Mouse (Mus musculus) bone marrow, adult 2 months (tissue): ENCODE results near the gene Anxa9. TPM values are rescaled to one million over a fixed set of nuclear protein-coding genes. Genes with fewer than 3 reads are reported as not detected.

ENCODE experiments used
- H3K27ac ChIP-seq: fragments of 200-500 bp; 2 replicates; pipeline ENCODE4 v1.5.1; 2012; ENCODE audit warnings: low read depth, mild to moderate bottlenecking, control low read depth, inconsistent platforms, low read length; ENCODE audit not compliant: control insufficient read depth, poor library complexity, insufficient read depth
- H3K4me1 ChIP-seq: fragments of 200-500 bp; 2 replicates; pipeline ENCODE4 v1.6.1; 2011; ENCODE audit warnings: low read length; ENCODE audit not compliant: control insufficient read depth, insufficient read depth
- H3K4me3 ChIP-seq: fragments of 200-500 bp; replicated peaks from 2 replicates; pipeline ENCODE3; 2011; ENCODE audit warnings: mild to moderate bottlenecking, low read depth, low read length, control low read depth; ENCODE audit not compliant: control insufficient read depth
- CTCF ChIP-seq: fragments of 200-500 bp; IDR thresholded peaks from 2 replicates; pipeline ENCODE4 v1.5.1; 2011; ENCODE audit warnings: low read length, control low read depth; ENCODE audit not compliant: control insufficient read depth, insufficient read depth
- POLR2A ChIP-seq: fragments of 200-500 bp; IDR thresholded peaks from 2 replicates; pipeline ENCODE4 v1.6.1; 2011; ENCODE audit warnings: low read depth, mild to moderate bottlenecking, control low read depth, low read length, borderline replicate concordance; ENCODE audit not compliant: control insufficient read depth
- WGBS: fragments of 180-500 bp; shearing (Covaris S2); methylation state at CpG from one replicate; pipeline ENCODE4 v1.1.7; 2018; 5-methylcytosine and 5-hydroxymethylcytosine counted together
- polyA plus RNA-seq: library from polyadenylated mRNA; stranded (reverse); fragments of >200 nt; gene quantifications from 2 replicates; pipeline ENCODE4 v1.2.4, GENCODE M21; 2011; ENCODE audit warnings: low replicate concordance; ENCODE audit not compliant: missing spikeins, insufficient read depth, insufficient read length

Gene Anxa9
- polyA plus RNA-seq, 1 experiment, result 4.3 TPM

DNA sequence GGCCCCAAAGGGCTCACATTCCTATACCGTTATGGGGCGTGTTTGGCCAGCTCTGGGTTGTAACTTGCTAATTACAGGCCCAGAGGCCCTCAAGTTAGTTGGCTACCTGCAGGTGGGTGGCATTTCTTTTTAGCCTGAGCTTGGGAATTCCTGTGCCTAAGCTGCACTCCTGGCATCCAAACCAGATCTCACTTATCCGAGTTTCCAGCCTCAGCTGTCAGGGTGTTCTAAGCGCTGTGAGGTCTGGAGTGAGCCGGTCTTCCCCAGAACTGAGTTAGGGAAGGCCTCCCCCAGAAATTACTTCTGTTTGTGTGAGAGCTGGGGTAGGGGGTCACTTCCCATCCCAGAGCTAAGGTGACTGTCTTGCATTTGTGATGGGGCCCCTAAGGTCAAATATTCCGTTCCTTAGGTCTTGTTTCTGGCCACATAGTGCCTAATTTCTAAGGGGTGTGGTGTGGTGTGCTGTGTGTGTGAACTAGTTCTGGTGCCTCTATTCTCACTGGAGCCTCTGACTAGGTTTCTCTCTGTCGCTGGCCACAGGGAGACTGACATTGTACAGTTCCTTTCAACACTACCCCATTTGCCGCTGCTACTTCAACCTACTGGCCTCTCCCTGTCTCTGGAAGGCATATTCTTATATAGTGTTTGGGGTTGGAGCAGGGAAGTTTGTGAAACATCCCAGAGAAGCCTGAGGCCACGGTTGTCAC, 9.0 kb upstream of the Anxa9 start:
- no peak for TF ChIP-seq CTCF
- TF ChIP-seq POLR2A, result no peak
- WGBS, result 6% methylated on average over 9 of the region's 9 CpGs
- H3K27ac ChIP-seq, result peak overlapping the region; percentile 96
- peaks cover 12% of the 10 kb centered on the region; the same call in 1 of the 2 replicates for H3K4me1 ChIP-seq
- peak overlapping the region; percentile 90 for H3K4me3 ChIP-seq

DNA sequence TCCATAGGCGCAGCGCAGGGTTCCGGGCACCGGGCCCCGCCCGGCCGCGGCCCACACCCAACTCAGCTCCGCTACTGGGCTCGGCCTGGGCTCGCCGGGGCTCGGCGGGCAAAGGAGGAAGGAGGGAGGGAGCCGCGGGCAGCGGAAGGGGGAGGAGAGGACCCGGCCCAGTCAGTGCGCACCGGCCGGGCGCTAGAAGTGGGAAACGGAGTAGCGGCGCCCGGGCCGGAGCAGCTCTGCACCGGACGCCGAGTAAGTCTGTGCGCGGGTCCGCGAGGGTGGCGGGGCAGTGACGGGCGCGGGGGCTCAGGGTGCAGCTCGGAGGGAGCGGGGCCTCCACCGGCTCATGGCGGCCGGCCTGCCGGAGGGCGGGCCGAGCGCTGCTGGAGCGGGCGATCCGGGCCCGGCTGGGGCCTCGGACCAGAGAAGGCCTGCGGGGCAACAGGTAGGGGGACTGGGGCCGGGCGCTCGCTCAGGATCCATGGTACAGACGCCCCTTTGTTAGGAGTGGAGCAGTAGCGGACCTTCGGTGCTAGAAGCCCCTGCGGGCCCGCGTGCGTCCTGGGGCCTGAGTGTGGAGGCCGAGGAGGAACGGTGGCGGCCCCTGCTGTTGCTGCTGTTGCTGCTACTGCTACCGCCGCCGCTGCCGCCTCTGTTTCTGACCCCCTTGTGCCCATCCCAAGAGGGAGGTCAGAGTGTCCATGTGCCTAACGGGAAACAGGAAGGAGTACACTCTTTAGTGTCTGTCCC, 8.3 kb upstream of the Anxa9 start:
- peak; percentile 21; the same call in 1 of the 2 replicates for TF ChIP-seq CTCF
- peak; percentile 78; the same call in 1 of the 2 replicates for TF ChIP-seq POLR2A
- peaks cover 12% of the 10 kb centered on the region; the same call in 1 of the 2 replicates for H3K4me1 ChIP-seq
- peak overlapping the region; percentile 90 for H3K4me3 ChIP-seq
- H3K27ac ChIP-seq, result peak overlapping the region; percentile 96
- WGBS, result under 1% methylated on average over 71 of the region's 71 CpGs

DNA sequence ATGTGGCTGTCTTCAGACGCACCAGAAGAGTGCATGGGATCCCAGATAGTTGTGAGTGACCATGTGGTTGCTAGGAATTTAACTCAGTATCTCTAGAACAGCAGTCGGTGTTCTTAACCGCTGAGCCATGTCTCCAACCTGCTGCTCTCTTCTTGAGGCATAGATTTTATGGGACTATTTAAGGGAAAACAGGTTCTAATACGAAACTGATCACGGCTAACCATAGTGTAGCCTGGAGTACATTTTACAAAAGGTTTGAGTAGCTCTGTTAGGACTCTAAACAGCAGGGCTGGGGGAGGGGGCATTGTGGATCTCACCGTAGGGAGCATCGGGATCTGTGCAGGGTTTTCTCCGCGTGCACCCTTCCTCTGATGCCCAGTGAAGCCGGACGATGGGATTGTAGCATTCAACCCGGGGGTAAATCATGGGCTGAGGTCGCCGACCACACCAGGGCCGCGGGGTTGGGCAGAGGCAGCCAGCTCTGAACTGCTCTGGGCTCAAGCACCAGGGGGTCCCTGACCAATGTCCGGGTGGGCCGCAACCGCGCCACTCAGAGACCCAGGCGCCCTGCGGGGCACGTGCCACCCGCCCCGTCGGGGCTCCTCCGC, 7.6 kb upstream of the Anxa9 start, which contains the start of gene Cers2:
TSS of gene Cers2 (plus strand) at position 306 of the 608 bp plus-strand sequence.
- TF ChIP-seq POLR2A (no peak), CTCF (no peak)
- 6% methylated on average over 27 of the region's 27 CpGs for WGBS
- Histone ChIP-seq H3K4me1 (peaks cover 12% of the 10 kb centered on the region; the same call in 1 of the 2 replicates), H3K4me3 (peak within 1 kb of the TSS; percentile 90), H3K27ac (peak within 1 kb of the TSS; percentile 96)

DNA sequence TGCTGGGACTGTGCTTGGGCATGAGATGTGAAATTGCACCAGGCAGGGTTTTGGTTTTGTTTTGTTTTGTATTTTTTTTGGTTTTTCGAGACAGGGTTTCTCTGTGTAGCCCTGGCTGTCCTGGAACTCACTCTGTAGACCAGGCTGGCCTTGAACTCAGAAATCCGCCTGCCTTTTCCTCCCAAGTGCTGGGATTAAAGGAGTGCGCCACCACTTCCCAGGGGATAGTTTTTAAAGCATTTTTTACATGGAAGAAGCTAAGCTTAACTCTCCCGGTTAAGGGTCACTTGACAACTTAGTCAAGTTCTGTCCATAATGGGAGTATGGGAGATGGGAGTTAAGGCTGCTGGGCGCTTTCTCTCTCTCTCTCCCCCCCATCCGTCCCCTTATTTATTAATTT, 7.1 kb upstream of the Anxa9 start:
- Histone ChIP-seq H3K27ac (no peak overlapping the region; the same call in 1 of the 2 replicates), H3K4me1 (peaks cover 10% of the 10 kb centered on the region; the same call in 1 of the 2 replicates), H3K4me3 (no peak overlapping the region)
- TF ChIP-seq POLR2A, result no peak
- no peak for TF ChIP-seq CTCF
- 47% methylated on average over 6 of the region's 6 CpGs for WGBS

DNA sequence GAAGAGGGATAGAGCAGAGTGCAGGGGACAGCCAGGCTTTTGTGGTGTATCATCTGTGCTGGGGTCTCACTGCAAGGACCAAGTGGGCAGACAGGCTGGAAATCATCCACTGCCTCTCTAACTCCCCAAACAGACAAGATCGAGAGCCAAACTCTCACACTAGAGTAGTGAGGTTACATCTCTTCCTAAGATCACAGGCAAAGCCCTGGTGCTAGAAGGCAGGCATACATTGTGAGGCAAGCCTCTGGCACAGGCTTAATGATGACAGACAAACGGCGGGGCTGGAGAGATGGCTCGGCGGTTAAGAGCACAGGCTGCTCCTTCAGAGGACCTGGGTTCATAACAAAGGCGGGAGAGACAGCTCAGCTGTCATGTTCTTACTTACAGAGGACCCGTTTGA, 6.5 kb upstream of the Anxa9 start:
- H3K4me1 ChIP-seq, result peaks cover 8% of the 10 kb centered on the region; the same call in 1 of the 2 replicates
- TF ChIP-seq CTCF (no peak), POLR2A (no peak)
- no peak overlapping the region for H3K4me3 ChIP-seq
- WGBS, result 15% methylated on average over 7 of the region's 7 CpGs
- peak overlapping the region; percentile 81 for H3K27ac ChIP-seq

GRCm38 (mm10) chr3:95312623-95313022, 5.6 kb upstream of the Anxa9 start:
- H3K4me1 ChIP-seq, result peaks cover 8% of the 10 kb centered on the region; the same call in 1 of the 2 replicates
- H3K4me3 ChIP-seq, result no peak overlapping the region
- TF ChIP-seq POLR2A (no peak), CTCF (no peak)
- 3% methylated on average over 6 of the region's 6 CpGs for WGBS
- peak overlapping the region; percentile 51 for H3K27ac ChIP-seq

DNA sequence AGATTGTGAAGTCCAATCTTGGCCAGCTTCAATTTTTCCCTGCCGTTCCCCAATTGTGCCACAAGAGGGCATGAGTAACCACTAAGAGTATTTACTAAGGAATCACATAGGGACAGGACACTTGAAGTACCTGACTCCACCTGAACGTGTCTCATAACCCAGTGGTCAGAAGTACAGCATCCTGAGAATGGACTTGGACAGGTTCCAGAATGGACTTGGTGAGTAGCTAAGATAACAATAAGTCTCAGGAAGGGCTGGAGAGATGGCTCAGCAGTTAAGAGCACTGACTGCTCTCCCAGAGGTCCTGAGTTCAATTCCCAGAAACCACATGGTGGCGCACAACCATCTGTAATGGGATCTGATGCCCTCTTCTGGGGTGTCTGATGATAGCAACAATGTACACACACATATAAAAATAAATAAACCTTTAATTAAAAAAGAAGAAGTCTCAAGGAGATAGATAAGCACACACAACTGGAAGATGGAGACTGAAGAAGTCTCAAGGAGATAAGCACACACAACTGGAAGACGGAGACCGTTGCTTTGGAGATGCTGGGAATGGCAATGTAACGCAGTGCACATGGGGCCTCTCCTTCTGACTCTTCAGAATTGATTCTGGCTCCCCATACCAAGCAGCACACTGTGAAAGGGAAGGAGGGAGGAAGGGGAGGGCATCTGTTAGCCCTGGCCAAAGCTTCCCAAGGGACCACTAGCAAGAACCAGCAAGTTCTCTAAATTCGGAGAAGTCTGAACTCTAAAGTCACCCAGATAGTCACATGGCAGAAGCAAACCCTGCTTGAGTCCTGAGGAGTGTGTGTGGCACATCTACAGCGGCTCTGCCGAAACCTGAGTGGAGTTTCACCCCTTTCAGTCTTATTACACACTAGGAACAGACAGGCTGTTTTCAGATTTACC, 4.2 kb upstream of the Anxa9 start:
- Histone ChIP-seq H3K4me3 (no peak overlapping the region), H3K4me1 (peaks cover 5% of the 10 kb centered on the region; the same call in 1 of the 2 replicates), H3K27ac (no peak overlapping the region)
- 23% methylated on average over 9 of the region's 9 CpGs for WGBS
- TF ChIP-seq CTCF, result 0 out of 2 replicates have a peak, but pooled peaks have one; percentile 11
- no peak for TF ChIP-seq POLR2A
